Mouse (Mus musculus): ENCODE results near the gene C1qtnf6.

The C1qtnf6 gene

GRCm38 (mm10) chr15:78514393-78515146 is 16.6 kb downstream of the C1qtnf6 start:
- DNase-seq, result peak; percentile 85

DNA sequence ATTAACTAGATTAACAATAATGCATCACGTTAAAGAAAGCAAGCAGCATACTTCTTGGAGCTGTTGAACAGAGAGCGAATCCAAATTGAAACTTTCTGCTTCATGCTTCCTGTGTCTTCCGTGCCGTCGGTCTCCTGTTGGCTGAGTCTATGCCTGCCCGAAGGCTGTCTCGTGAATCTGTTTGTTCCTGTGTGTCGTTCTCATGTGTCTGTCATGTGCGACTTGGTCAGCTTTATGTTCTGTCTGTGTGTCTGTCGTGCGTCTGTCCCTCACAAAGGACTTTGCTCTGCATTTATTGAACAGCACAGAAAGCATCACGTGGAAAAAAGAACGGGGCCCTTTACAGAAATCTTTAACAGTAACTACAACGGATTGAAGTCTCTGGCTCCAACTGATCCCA is 18.2 kb downstream of the C1qtnf6 start:
- DNase-seq, result no peak

DNA sequence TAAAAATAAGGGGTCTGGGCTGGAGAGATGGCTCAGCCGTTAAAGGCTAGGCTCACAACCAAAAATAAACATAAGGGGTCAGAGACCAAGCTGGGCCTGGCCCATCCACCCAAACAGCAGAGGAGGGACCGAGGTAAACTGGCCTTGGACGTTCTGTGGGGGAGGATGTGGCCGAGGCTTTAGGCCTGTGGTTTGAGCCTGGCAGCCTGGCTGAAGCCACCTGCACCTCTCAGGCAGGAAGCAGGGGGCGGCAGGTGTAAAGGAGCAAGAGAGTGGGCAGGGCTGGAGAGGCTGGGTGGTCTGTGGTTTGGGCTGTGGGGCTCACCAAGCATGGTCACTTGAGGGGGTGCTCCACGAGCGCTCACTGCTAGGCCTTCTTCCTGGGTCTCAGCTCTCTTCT is 19.3 kb downstream of the C1qtnf6 start:
- DNase-seq, result no peak

GRCm38 (mm10) chr15:78510736-78511135 is 20.5 kb downstream of the C1qtnf6 start:
- no peak for DNase-seq

DNA sequence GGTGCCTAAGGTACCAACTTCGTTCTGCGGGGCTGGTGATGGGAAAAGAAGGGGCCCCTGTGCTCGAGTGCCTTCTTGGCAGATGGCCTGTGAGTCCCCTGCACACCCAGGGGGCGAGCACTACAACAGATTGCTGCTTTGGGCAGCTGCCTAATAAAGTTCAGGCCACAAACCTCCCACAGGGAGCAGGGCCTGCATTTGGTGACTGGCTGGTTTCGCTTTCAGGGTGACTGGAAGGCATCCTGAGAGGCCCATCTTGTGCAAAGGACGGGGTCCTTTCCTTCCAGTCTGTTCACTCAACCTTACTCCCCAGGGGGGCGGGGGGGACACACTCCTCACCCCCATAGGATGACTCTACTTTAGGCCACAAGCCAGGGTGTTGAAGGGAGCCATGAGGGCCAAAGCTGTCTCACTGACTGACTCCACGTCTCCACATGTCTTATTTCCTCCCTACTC is 21.1 kb downstream of the C1qtnf6 start:
- DNase-seq, result no peak

- DNase-seq, result no peak
Observed at GRCm38 (mm10) chr15:78509297-78509899, 21.8 kb downstream of the C1qtnf6 start.

DNA sequence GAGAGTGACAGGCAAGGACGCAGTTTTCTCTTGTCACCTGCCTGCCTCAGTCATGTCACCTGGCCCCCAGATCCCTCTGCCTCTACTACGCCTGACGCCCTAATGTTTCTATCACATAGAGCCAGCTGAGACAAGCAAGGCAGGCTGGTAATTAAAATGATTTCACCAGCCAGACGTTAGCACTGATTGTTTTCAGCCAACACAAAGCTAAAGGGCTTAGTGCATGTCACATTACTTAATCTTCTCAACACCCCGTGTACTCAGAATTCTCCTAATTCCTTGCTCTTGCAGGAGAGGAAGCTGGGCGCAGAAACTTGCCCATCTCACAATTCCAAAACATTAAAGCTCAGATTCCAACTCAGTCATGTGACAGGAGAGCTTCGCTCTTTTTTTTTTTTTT is 22.8 kb downstream of the C1qtnf6 start:
- DNase-seq, result no peak

DNA sequence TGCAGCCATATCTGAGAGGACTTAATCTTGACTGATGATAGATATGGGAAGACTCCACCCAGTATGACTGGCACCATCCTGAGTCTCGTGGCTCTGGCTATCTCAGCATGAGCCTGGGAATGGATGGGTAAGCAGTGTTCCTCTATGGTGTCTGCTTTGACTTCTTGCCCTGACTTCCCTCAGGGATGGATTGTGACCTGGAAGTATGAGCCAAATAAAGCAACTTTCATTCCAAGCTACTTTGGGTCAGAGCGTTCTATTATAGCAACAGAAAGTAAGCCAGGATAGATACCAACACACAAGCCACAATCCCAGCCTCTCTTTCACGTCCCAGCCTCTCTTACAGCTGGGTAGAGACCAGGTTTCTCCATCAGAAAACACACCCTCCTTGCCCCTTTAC is 25.7 kb downstream of the C1qtnf6 start:
- DNase-seq, result no peak

DNA sequence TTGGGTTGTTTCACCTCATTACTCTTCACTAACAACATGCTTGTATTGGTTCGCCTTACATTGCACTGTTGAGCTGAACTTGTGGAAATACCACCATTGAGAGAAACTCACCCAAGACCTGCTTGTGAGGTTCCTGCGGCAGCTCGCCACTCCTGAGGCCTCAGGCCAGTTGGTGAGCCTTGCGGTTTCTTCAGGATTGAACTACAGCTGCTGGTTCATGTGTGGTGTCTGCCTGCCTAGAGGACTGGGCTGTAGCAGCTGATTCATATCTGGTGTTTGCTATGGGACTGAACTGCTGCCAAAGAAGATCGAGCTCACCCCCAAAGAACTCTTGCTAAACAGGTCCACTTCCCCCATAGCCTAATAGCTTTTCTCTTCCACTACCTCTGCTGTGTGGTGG is 26.4 kb downstream of the C1qtnf6 start:
- no peak for DNase-seq

GRCm38 (mm10) chr15:78504013-78504412 is 27.2 kb downstream of the C1qtnf6 start:
- DNase-seq, result no peak

- no peak for DNase-seq
Observed at GRCm38 (mm10) chr15:78502437-78503132, 28.6 kb downstream of the C1qtnf6 start.

DNA sequence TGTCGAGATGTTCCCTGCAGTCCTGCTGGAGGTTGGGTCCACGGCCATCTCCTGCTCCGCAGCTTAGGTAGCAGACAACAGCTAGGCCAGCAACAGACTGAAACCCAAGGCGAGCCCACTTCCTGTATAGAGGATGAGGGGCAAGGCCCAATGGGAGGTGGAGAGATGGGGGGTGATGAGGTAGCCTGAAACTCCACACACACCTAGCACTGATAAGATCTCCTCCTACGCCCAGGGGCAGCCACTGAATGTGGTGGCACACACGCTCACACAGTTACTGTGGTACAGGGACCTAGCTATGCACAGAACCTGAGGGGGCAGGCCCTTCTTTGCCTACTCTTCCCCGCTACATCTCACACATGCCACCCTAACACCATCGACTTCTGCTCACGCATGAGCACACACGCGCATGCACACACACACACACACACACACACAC is 36.2 kb downstream of the C1qtnf6 start, which contains the start of gene Il2rb:
Il2rb (minus strand) TSS at position 304 of the 439 bp plus-strand sequence.
- DNase-seq, result no peak

GRCm38 (mm10) chr15:78493401-78494010 is 37.7 kb downstream of the C1qtnf6 start:
- DNase-seq, result no peak

DNA sequence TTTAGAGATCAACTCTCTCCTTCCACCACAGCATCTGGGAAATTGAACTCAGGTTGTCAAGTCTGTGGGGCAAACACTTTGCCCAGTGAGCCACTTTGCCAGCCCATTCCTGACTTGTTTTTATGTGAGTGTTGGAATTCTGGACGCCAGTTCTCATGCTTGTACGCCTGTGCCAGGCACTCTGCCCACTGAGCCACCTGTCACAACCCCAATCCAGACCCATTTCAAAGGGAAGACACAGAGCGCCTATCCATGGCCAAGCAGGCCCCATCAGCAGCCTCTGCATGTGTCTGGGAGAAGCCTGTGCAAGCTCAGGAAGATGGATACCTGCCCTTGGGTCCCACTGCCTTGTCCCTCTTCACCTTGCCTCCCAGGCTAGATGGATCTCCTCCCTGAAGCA is 39.9 kb downstream of the C1qtnf6 start:
- no peak for DNase-seq

GRCm38 (mm10) chr15:78489906-78490305 is 41.3 kb downstream of the C1qtnf6 start:
- DNase-seq, result no peak

DNA sequence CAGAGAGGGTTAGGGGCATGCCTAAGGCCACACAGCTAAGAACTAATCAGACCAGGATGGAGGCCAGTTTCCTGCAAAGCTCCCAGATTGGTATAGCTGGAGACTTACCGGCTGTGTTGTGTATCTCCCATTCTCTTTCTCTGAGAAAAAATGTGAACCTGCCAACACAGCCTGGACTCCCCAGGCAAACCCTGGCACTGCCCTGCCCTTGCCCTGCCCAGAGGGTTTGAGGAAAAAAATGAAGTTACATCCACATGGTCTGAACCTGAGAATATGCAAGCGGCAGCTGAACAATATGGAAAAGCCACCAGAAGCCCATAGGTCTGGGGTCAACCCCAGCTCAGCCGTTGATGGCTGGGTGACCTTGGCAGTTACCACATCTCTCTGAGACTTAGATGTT is 42.0 kb downstream of the C1qtnf6 start:
- no peak for DNase-seq

DNA sequence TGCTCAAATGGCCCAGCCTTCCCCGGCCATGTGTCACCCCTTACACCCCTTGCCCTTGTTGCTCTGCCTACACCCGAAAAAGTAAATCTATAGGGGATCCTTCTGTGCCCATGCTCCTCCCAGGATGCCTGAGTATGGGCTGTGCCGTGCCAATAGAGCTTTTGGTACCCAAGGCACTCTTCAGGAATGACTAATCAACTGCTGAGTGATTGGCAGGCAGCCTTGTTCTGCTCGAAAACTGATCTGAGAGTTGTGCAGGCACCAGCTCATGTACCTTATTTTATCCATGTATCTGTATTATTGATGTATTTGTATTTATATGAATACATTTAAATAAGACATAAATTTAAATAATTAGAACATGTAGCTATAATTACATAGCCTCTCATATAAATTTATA is 44.1 kb downstream of the C1qtnf6 start:
- DNase-seq, result no peak

DNA sequence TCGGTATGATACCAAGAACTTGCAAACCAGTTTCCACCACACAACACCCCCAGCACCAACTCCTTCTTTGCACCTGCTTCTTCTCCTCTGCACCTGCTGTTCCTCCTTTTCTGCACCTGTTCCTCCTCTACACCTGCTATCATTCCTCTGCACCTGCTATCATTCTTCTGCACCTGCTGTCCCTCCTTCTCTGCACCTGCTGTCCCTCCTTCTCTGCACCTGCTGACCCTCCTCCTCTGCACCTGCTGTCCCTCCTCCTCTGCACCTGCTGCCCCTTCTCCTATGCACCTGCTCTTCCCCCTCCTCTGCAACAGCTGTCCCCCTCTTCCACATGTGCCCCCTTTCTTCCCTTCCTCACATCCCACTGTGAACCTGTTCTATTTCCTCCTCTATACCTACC is 44.7 kb downstream of the C1qtnf6 start:
- DNase-seq, result no peak

GRCm38 (mm10) chr15:78483311-78483710 is 47.9 kb downstream of the C1qtnf6 start:
- DNase-seq, result no peak

DNA sequence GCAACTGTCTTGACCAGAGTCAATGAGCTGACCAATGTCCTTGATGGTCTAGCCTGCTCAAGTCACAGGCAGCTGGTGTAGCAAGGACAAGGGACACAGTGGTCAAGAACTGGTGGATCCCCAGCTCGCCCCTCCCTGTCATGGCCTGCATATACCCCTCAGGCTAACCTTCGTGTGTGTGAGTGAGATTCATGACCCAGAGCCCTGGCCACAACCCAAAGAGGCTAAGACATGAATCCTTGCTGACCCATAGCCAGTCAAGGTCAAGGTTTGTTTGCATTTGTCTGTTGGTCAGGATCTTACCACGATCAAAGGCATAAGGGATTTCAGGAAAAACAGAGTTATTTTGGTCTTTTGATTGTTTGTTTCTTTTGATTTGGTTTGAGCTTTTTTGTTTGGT is 48.7 kb downstream of the C1qtnf6 start:
- DNase-seq, result no peak

DNA sequence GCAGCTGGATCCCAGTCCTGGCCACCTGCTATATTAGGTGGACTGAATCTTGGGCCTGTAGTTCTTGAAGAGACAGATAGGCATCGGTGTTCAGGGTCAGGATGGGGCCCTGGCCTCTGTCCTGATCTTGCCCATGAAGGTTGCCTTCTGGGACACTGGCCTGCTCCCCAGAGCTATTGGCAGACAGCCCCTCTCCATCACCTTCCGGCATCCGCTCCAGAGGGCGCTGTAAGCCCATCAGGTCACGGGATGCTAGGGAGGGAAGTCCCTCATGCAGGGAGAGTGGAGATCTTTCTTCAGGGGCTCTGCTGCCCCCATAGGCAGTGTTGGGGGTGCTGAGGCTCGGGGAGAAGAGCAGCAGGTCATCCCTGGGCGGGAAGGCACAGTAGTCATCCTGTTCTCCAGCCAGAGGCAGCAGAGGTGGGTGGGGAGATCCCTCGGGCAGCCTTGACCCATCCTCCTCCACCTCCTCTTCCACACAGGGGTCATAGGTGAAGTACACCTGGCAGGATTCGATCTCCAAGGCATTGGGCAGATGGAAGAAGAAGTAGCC is 49.7 kb downstream of the C1qtnf6 start:
- no peak for DNase-seq

GRCm38 (mm10) chr15:78480991-78481390 is 50.2 kb downstream of the C1qtnf6 start:
- DNase-seq, result no peak

DNA sequence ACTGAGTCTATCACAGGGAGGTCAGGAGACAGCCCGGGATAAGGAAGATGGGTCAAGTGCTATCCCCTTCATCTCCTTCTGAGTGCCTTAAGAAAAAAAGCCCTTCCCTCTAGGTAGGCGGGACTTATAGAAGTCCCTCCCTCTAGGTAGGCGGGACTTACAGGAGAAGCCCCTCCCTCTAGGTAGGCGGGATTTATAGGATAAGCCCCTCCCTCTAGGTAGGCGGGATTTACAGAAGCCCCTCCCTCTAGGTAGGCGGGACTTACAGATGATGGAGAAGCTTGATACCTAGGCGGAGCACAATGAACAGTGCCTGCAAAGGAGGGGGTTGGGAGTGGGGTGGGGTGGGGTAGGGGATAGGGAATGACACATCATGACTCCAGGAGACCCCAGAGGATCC is 51.1 kb downstream of the C1qtnf6 start:
- no peak for DNase-seq
